Mouse (Mus musculus): Measurements from ENCODE around the gene Pum2.
"Not testable (repeated sequence)": the region's sequence is repeated elsewhere in the genome, so short reads cannot be mapped to it uniquely, and the experiment has no call there.

Gene Pum2

DNA sequence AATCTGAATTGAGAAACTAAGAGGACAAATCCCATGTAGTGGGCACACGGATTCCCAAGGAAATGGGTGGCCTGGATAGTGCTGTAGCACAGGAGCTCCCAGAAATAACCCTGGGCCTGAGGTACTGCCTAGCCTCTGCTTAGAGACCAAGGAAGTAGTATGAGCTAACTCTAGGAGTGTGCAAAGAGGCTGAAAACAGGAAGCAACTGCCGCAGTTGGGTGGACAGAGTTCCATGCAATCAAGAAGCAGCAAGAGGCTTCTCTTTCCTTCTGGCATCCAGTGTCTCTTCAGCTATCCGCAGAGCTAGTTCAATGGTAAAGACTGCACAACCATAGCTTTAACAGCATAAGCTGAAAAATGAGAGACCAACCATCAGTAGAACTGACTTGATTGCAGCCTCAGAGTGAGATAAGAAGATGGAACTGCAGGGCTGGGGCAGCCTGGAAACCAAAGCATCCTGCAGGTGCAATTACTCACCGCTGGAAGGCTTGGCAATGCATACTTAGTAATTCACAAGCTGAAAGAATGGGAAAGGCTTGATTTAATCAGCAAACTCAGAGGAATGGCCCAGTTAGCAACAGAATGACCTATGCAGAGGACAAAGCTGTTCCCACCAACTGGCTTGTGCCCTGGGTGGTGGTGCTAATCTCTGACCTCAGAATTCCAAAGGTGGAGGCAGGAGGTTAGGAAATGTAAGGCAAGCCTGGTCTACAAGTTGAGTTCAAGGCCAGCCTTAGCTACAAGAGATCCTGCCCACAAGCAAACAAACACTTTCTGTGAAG is 6.3 kb upstream of the Pum2 start:
- DNase-seq (ENCODE audit: extremely low read depth, low read depth, low spot score), result no peak

- DNase-seq (ENCODE audit: extremely low read depth, low read depth, low spot score), result no peak
These were observed 4.5 kb upstream of the Pum2 start for GRCm38 (mm10) chr12:8669421-8669820.

DNA sequence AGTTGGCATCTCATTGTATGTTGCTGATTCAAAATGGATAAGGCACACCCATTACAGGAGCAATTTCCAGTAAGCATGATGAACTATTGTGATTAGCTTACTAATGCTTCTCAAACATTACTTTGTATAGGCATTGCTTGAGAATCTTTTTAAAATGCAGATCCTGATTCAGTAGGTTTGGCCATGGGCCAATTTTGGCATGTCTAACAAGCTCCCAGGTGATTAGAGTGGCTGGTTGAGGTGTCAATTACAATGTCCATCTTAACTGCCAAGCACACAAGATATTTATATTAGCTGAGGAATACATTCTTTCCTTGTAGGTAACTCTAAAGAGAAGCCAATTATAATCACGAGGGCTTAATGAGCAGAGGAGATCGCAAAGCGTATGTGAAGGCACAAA is 4.1 kb upstream of the Pum2 start:
- DNase-seq (ENCODE audit: extremely low read depth, low read depth, low spot score), result no peak

- no peak for DNase-seq (ENCODE audit: extremely low read depth, low read depth, low spot score)
These were observed 587 bp upstream of the Pum2 start for GRCm38 (mm10) chr12:8673121-8673973.

DNA sequence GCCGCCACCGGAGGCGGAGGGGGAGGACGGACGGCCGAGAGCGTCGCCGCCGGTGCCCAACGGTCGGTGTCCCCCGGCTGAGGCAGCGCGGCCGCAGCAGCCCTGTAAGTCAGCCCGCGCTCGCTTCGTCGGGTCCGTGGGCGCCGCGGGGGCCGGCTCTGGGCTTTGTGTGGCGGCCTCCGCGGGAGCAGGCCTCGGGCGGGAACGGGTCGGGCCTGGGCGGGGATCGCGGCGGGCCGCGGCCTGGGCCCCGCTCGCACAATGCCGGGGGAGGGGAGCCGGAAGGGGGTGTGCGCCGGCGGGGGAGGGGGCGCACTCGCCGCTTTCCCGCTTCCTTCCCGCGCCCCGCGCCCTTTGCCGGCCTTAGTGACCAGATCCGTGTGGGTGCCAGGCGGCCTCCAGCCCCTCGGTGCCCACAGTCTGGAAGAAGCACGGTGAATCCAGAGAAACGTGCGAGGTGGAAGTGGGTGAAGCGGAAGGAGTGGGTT is 487 bp downstream of the Pum2 start:
- DNase-seq (ENCODE audit: extremely low read depth, low read depth, low spot score), result no peak

DNA sequence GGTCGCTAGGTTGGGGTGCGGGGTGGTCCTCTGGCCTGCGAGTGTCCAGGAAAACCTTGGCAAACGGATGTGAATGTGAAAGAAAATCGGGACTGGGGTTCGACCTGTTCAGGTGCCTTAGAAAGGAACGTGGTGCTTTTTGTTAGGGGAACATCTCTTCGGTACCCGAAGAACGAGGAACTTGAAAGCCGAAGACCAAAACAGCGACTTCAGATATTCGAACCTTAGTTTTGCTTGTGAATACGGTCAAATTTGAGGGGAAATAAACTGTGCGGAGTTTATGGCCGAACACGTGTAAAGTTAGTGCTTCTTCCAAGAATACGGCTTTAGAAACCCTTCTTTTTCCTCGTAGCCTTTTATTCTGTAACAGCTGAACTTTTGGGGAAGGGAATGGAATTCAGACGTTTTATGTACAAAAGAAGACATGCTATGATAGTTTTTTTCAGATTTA is 982 bp downstream of the Pum2 start:
- no peak for DNase-seq (ENCODE audit: extremely low read depth, low read depth, low spot score)

DNA sequence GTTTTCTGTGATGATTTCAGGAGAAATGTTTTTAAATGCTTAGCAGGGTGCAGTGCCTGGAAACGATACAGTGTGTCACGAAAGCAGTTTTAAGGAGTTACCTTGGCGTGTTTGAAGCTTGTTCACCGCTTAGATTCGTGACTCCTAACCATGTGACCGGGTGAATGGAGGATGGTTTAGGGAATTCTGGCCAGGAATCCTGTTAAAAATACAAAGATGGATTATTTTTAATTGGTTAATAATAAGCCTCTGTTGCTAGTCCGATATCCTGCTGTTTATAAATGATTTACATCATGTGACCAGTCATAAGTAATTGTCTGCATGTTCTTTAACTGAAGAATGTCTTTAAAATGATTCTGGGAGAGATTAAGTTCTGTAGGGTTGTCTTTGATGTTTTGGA is 1.4 kb downstream of the Pum2 start:
- no peak for DNase-seq (ENCODE audit: extremely low read depth, low read depth, low spot score)

DNA sequence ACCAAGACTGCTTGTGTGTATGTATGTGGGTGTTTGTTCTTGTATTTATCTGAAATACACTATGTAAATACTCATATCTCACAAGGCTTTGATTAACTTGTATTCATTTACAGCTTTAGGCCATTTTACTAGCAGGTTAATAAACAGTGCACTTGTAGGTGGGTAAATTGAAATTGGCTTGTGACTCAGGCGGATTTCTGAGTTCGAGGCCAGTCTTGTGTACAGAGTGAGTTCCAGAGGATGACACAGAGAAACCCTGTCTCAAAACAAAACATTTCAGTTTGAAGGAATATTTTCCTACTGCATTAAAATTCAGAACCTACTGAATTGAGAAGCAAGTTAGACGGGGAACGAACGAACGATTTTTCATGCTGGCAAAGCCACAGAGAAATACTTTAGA is 2.4 kb downstream of the Pum2 start:
- DNase-seq (ENCODE audit: extremely low read depth, low read depth, low spot score), result no peak

DNA sequence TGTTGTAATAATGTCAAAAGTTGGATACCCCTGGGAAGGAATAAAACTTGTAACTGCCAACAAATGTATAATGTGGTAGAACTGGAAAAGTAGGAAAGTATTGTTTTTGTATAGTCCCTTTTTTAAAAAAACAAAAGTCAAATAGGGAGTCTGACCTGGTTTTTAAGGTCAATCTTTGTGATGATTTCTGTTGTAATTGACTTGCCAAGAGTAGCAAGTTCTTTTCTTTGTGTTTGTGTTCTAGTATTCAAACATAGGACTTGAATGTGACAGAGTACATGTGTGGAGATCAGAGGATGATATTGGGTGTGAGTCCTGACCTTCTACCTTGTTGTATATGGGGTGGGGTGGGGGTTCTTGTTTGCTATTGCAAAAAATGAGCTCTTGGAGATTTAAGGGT is 4.0 kb downstream of the Pum2 start:
- DNase-seq (ENCODE audit: extremely low read depth, low read depth, low spot score), result no peak

- no peak for DNase-seq (ENCODE audit: extremely low read depth, low read depth, low spot score)
These were observed 10.3 kb downstream of the Pum2 start for GRCm38 (mm10) chr12:8684200-8684599.

GRCm38 (mm10) chr12:8685036-8685435 is 11.1 kb downstream of the Pum2 start:
- DNase-seq (ENCODE audit: extremely low read depth, low read depth, low spot score), result no peak

- not testable (repeated sequence) for DNase-seq (ENCODE audit: extremely low read depth, low read depth, low spot score)
These were observed 15.9 kb downstream of the Pum2 start for GRCm38 (mm10) chr12:8689882-8690281.

DNA sequence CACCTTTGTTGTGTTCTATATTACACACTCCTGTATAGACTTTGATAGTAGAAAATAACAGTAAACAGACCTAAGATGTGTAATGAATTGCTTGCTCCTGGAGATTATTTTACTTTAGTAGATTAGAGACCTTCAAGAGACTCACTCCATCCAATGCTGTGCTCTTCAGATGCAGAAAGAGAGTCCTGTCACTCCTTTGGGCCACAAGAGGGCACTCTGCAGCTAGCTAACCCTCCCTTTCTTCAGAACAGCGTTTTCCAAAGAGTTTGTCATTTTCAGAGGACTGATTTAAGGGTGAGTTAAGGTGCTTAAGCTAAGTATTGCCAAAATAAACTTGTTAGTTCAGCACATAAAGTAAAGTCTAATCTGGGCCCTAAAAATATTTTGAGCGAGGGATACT is 25.0 kb downstream of the Pum2 start:
- no peak for DNase-seq (ENCODE audit: extremely low read depth, low read depth, low spot score)

DNA sequence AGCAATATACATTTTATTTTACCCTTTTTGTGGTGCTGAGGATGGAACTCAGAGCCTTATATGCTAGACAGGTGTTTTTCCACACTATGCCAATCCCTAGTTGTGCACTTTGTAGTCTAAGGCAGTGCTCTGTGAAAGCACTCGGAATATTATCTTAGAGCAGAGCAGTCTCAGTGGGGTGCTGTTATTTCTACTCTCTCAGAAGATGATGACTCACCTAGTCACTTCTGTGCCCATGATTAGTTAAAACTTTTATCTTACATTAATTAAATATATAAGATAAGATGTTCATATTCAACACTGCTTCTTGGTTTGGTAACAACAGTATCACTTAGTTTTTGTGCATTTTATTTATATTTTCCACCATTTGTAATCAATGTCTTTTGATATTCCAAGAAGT is 30.1 kb downstream of the Pum2 start:
- no peak for DNase-seq (ENCODE audit: extremely low read depth, low read depth, low spot score)

DNA sequence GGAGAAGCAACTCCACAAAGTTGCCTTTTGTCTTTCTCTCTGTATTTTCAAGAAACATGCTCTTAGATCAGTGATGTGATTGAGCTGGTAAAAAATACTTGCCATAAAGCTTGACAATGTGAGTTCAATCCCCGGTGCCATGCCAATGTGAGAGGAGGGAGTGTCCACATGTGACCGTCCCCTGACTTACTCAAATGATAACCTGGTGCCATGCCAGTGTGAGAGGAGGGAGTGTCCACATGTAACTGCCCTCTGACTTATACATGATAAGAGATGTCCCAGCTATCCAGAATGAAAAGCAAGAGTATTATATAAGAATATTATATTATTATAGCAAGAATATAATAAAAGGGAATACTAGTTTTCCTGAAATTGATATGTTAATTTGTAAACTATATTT is 34.9 kb downstream of the Pum2 start:
- DNase-seq (ENCODE audit: extremely low read depth, low read depth, low spot score), result no peak

DNA sequence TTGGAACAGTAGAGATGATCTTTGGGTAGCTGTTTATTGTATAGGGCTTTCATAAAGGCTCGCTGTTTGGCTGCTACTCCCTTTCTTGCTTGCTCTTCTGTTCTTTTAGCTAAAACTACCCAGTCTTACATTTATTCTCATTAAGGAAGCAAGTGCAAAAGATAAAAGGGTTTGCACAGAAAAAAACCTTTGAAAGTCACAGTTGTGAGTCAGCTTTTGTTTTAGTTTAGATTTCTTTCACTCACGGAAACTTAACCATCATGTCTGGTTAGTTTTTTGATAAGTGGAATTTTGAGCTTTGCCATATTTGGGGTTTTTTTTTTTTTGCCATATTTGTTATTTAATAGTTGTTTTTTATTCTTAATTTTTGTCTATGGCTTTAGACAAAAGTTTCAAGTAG is 38.7 kb downstream of the Pum2 start:
- DNase-seq (ENCODE audit: extremely low read depth, low read depth, low spot score), result no peak

DNA sequence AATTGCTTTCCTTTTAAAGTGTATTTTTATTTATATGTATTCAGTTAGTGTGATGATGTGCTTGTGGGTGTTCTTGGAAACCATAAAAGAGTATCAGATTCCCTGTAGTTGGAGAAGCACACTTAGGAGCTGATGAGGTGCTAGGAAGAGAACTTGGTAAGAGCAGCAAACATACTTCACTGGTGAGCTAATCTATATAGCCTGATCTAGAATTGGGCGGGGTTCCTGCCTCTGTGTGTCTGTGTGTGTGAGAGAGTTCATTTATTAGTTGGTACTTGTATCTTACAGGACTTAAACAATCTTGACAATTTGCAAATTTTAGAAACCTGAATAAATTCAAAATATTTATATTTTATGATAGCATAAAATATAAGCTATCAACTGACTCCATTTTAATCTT is 42.2 kb downstream of the Pum2 start:
- no peak for DNase-seq (ENCODE audit: extremely low read depth, low read depth, low spot score)

GRCm38 (mm10) chr12:8726890-8727289 is 53.0 kb downstream of the Pum2 start:
- DNase-seq (ENCODE audit: extremely low read depth, low read depth, low spot score), result no peak

DNA sequence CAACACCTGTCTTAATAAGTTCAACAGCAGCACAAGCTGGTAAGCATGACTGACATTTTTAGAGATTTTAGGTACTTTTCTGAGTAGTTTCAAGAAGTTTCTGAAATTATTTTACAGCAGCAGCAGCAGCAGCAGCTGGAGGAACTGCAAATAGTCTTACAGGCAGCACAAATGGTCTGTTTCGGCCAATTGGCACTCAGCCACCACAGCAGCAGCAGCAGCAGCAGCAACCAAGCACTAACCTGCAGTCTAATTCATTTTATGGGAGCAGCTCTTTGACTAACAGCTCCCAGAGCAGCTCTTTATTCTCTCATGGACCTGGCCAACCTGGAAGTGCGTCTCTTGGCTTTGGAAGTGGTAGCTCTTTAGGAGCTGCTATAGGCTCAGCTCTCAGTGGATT is 54.8 kb downstream of the Pum2 start:
- DNase-seq (ENCODE audit: extremely low read depth, low read depth, low spot score), result no peak

DNA sequence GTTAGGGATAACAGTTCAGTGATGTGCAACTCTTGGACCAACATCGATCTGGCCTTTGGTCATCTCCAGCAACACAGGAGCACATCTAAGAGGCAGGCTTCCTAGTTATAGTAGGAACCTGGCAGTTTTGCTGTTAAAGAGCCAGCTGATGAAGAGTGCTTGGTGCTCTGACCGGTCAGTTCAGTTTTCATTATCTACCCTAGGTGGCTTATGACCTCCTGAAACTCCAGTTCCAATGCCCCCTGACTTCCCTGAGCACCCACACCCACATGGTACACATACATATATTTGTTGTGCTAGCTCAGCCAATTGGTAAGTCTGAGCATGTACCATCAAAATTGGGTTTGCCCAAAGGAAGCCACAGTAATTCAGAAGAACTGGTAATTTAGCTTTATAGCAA is 79.7 kb downstream of the Pum2 start:
- no peak for DNase-seq (ENCODE audit: extremely low read depth, low read depth, low spot score)

GRCm38 (mm10) chr12:8754116-8754515 is 80.2 kb downstream of the Pum2 start:
- no peak for DNase-seq (ENCODE audit: extremely low read depth, low read depth, low spot score)

GRCm38 (mm10) chr12:8758029-8758428 is 84.1 kb downstream of the Pum2 start:
- DNase-seq (ENCODE audit: extremely low read depth, low read depth, low spot score), result no peak
